Mouse (Mus musculus) lung, embryonic 16.5 days (tissue): ENCODE results near the gene Fnip1. TPM values are rescaled to one million over a fixed set of nuclear protein-coding genes. Genes with fewer than 3 reads are reported as not detected.

Experiments used
- ATAC-seq: fragments of 200-750 bp; cut with Nextera tagmentation; 2 replicates; pipeline ENCODE4 v1.8.0; 2017; ENCODE audit warnings: low read depth, mild to moderate bottlenecking, moderate library complexity
- H3K27ac ChIP-seq: fragments of 300-500 bp; sonication (generic); 2 replicates; pipeline ENCODE4 v1.5.1; 2014; ENCODE audit warnings: mild to moderate bottlenecking, control low read depth, low read length
- H3K27me3 ChIP-seq: fragments of 300-500 bp; sonication (generic); 2 replicates; pipeline ENCODE4 v1.6.1; 2014; ENCODE audit warnings: low read depth, low read length, mixed read lengths; ENCODE audit not compliant: control insufficient read depth, insufficient read depth
- H3K36me3 ChIP-seq: fragments of 300-500 bp; sonication (generic); 2 replicates; pipeline ENCODE4 v1.6.1; 2014; ENCODE audit warnings: low read length; ENCODE audit not compliant: control insufficient read depth, insufficient read depth
- H3K4me1 ChIP-seq: fragments of 300-500 bp; sonication (generic); replicated peaks from 2 replicates; pipeline ENCODE4 v1.6.1; 2014; ENCODE audit warnings: low read length, mixed read lengths; ENCODE audit not compliant: control insufficient read depth, insufficient read depth
- H3K4me2 ChIP-seq: fragments of 300-500 bp; sonication (generic); 2 replicates; pipeline ENCODE4 v1.6.1; 2014; ENCODE audit warnings: low read depth, low read length, control low read depth
- H3K4me3 ChIP-seq: fragments of 300-500 bp; sonication (generic); 2 replicates; pipeline ENCODE4 v1.5.1; 2014; ENCODE audit warnings: mild to moderate bottlenecking, low read length, control low read depth
- H3K9ac ChIP-seq: fragments of 300-500 bp; sonication (generic); 2 replicates; pipeline ENCODE4 v1.6.1; 2014; ENCODE audit warnings: low read length, control low read depth
- H3K9me3 ChIP-seq: fragments of 300-500 bp; sonication (generic); 2 replicates; pipeline ENCODE4 v1.6.1; 2016; ENCODE audit warnings: low read length; ENCODE audit not compliant: control insufficient read depth
- WGBS: fragments of 180-500 bp; shearing (Covaris S2); extraction: QIAGEN DNeasy Blood & Tissue Kit; methylation state at CpG from one replicate; pipeline ENCODE4 v1.1.7; 2014; 5-methylcytosine and 5-hydroxymethylcytosine counted together
- polyA plus RNA-seq: library from polyadenylated mRNA; unstranded; fragments of >200 nt; fragmentation: Nextera tagmentation; extraction: Ambion mirVana; gene quantifications from 2 replicates; pipeline ENCODE4 v1.2.1, GENCODE M21; 2015

Gene Fnip1
- polyA plus RNA-seq, 1 experiment from 2014 or later, result 10.1 TPM

DNA sequence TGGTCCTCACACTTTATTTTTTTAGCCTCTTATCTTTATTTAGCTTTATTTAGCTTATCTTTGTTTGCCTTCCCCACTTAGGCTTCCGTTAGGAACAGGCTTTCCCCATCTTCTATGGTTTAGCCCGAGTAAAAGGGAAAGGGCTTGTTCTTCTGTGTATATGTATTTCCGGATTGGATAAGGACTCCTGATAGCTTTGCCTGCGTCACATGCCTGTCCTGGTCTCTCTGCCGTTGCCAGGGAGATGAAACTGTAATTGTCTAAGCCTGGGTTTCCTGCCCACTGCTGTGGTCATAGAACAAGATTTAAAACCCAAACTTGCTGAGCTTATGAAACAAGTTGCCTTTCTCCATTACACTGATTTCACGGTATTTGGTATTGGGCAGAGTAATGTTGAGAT is 25.0 kb upstream of the Fnip1 start:
- peaks cover 4% of the 10 kb centered on the region; the same call in 1 of the 2 replicates for H3K4me1 ChIP-seq
- WGBS, result 6% methylated on average over 6 of the region's 6 CpGs
- H3K27me3 ChIP-seq, result no peaks in the 10 kb centered on the region
- H3K9ac ChIP-seq, result no peak overlapping the region
- H3K4me3 ChIP-seq, result no peak overlapping the region
- H3K4me2 ChIP-seq, result peak overlapping the region; percentile 30
- ATAC-seq, result peak; percentile 88
- no peak overlapping the region for H3K27ac ChIP-seq
- no peaks in the 10 kb centered on the region for H3K36me3 ChIP-seq
- H3K9me3 ChIP-seq, result no peaks in the 10 kb centered on the region

DNA sequence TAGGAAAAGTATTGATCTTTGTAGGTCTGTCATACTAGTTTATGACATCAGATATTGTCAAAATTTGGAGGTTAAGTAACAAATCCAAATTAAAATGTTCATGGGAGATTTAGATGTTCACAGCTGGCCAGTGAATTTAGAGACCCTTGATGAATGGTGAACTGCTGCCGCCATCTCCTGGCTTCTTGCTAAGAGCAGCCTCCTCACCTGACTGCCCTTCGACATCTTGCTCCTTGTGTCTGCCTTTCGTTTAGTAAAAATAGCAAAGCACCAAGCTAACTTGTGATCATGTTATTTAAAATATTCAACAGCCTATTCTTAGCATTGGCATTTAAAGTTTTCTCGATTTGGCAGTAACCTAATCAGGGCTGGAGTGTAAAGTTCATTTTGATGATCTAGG is 15.0 kb upstream of the Fnip1 start:
- Histone ChIP-seq H3K4me1 (no peaks in the 10 kb centered on the region), H3K4me3 (no peak overlapping the region), H3K9ac (no peak overlapping the region), H3K27me3 (no peaks in the 10 kb centered on the region), H3K9me3 (no peaks in the 10 kb centered on the region), H3K4me2 (no peak overlapping the region), H3K27ac (no peak overlapping the region), H3K36me3 (no peaks in the 10 kb centered on the region)
- no peak for ATAC-seq
- 73% methylated on average over 4 of the region's 4 CpGs for WGBS

DNA sequence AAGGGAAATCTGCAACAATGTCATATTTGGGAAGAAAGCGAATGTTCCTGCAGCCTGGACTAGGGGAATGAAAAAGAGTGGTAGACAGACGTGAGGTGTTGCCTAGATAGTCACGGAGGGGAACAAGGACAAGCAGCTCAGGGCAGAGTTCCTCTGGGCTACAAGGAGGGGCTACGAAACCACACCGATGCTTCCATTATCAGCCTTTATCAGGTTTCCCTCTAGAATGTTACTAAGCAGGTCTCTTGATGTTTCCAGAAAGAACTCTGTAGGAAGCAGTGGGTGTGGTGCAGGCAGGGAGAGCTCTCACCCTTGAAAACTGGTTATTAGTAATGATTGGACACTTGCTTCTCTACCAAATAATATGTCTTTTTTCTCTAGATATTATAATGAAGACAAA is 11.7 kb upstream of the Fnip1 start:
- WGBS, result 64% methylated on average over 5 of the region's 5 CpGs

GRCm38 (mm10) chr11:54427138-54427537 is 10.9 kb upstream of the Fnip1 start:
- WGBS, result 55% methylated on average over 2 of the region's 2 CpGs
- H3K36me3 ChIP-seq, result no peaks in the 10 kb centered on the region
- H3K4me1 ChIP-seq, result no peaks in the 10 kb centered on the region
- no peak overlapping the region for H3K4me3 ChIP-seq
- ATAC-seq, result no peak
- H3K9ac ChIP-seq, result no peak overlapping the region
- H3K4me2 ChIP-seq, result no peak overlapping the region
- H3K9me3 ChIP-seq, result no peaks in the 10 kb centered on the region
- H3K27ac ChIP-seq, result no peak overlapping the region
- no peaks in the 10 kb centered on the region for H3K27me3 ChIP-seq

More for the DNA sequence above, 11.7 kb upstream of the Fnip1 start:
- H3K4me3 ChIP-seq, result no peak overlapping the region
- no peaks in the 10 kb centered on the region for H3K4me1 ChIP-seq
- no peaks in the 10 kb centered on the region for H3K36me3 ChIP-seq
- H3K4me2 ChIP-seq, result no peak overlapping the region
- no peak overlapping the region for H3K9ac ChIP-seq
- ATAC-seq, result no peak
- no peaks in the 10 kb centered on the region for H3K9me3 ChIP-seq
- H3K27ac ChIP-seq, result no peak overlapping the region
- no peaks in the 10 kb centered on the region for H3K27me3 ChIP-seq

- no peaks in the 10 kb centered on the region for H3K4me1 ChIP-seq
- H3K4me3 ChIP-seq, result no peak overlapping the region
- no peak overlapping the region for H3K27ac ChIP-seq
- no peaks in the 10 kb centered on the region for H3K9me3 ChIP-seq
- ATAC-seq, result no peak
- H3K4me2 ChIP-seq, result no peak overlapping the region
- no peaks in the 10 kb centered on the region for H3K27me3 ChIP-seq
- H3K36me3 ChIP-seq, result no peaks in the 10 kb centered on the region
- WGBS, result 47% methylated on average over 12 of the region's 12 CpGs
- no peak overlapping the region for H3K9ac ChIP-seq
Observed at GRCm38 (mm10) chr11:54427695-54428352, 10.2 kb upstream of the Fnip1 start.

DNA sequence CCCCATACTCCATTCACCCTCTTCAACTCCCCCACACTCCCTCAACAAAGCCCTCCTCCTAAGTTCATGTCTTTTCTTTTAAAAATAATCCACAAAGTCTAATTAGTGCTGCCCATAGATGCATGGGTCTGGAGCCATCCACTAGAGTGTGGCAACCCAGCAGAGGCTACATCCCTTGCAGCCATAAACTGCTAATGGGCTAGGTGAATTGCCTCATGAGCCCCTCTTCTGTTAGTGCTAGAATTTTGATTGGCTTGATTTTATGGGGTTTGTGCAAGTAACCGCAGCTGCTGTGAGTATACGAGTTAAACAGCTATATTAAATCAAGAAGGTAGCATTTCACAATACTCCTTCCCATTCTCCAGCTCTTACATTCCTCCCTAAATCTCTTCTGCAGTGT is 8.8 kb upstream of the Fnip1 start:
- Histone ChIP-seq H3K9me3 (no peaks in the 10 kb centered on the region), H3K4me3 (no peak overlapping the region), H3K9ac (no peak overlapping the region), H3K36me3 (no peaks in the 10 kb centered on the region), H3K27me3 (no peaks in the 10 kb centered on the region), H3K27ac (no peak overlapping the region), H3K4me1 (no peaks in the 10 kb centered on the region), H3K4me2 (no peak overlapping the region)
- no peak for ATAC-seq
- WGBS, result 75% methylated on average over 2 of the region's 2 CpGs

GRCm38 (mm10) chr11:54435797-54436196 is 2.2 kb upstream of the Fnip1 start:
- no peaks in the 10 kb centered on the region for H3K36me3 ChIP-seq
- H3K4me3 ChIP-seq, result no peak overlapping the region
- no peak for ATAC-seq
- no peak overlapping the region for H3K4me2 ChIP-seq
- whole genome bisulfite sequencing, result 88% methylated on average over 1 of the region's 1 CpGs
- H3K27ac ChIP-seq, result no peak overlapping the region
- H3K27me3 ChIP-seq, result no peaks in the 10 kb centered on the region
- H3K4me1 ChIP-seq, result peaks cover 16% of the 10 kb centered on the region
- H3K9ac ChIP-seq, result no peak overlapping the region
- no peaks in the 10 kb centered on the region for H3K9me3 ChIP-seq

DNA sequence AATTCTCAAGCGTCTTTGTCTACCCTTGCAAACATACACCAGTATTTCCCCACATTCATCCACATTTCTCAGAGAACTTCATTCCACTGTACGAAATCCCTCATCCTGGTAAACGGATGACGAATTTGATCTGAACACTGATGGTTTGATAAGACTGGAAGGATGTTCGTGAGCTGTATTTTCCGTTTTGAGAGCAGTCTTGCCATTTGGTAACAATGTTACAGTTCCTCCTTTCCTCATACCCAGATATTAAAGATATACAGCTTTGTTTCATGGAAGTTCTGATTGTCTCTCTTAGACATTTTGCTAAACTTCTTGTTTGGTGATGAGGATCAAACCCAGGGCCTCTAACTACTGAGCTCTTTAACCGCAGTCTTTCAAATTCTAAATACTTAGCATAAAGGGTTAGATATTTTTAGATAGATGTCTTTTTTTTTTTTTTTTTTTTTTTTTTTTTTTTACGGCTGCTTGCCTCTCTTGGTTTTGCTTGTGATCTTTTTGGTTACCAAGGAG is 633 bp upstream of the Fnip1 start:
- Histone ChIP-seq H3K9me3 (no peaks in the 10 kb centered on the region), H3K4me1 (peaks cover 18% of the 10 kb centered on the region), H3K27me3 (no peaks in the 10 kb centered on the region), H3K4me3 (peak overlapping the region; percentile 96), H3K36me3 (no peaks in the 10 kb centered on the region), H3K4me2 (peak overlapping the region; percentile 54), H3K9ac (peak overlapping the region; percentile 73), H3K27ac (peak overlapping the region; percentile 36; the same call in 1 of the 2 replicates)
- ATAC-seq, result no peak
- 31% methylated on average over 8 of the region's 8 CpGs for WGBS

DNA sequence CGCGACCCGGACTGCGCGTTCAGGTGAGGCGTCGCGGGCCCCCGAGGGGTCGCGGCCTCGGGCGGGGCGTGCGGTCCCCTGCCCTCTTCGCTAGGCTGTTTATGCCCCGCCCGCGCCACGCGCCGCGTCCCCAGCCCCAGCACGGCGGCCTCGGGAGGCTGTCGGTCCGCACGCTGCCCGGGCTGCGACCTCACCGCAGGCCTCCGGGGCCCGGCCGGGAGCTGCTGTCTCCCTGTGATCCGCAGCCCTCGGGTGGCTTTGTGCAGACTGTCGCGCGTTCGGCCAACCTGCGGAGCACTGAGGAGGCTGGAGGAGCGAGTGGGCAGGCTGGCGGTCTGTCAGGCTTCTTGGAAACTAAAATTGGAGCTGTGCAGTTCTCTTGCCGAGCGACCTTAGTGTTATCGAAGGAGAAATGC is 375 bp downstream of the Fnip1 start:
- Histone ChIP-seq H3K9ac (peak overlapping the region; percentile 97), H3K36me3 (no peaks in the 10 kb centered on the region), H3K4me3 (peak overlapping the region; percentile 96), H3K9me3 (no peaks in the 10 kb centered on the region), H3K27ac (peak overlapping the region; percentile 87), H3K4me2 (peak overlapping the region; percentile 78), H3K4me1 (peaks cover 18% of the 10 kb centered on the region), H3K27me3 (no peaks in the 10 kb centered on the region)
- WGBS, result under 1% methylated on average over 40 of the region's 47 CpGs
- ATAC-seq, result peak; percentile 80
